Mouse (Mus musculus) urinary bladder, postnatal 10 days (tissue): ENCODE measurements around the gene Bcl11a.

Experiments
- DNase-seq: peaks from one replicate; pipeline ENCODE4 v3.0.0; 2022; ENCODE audit warnings: low spot score

Gene Bcl11a

DNA sequence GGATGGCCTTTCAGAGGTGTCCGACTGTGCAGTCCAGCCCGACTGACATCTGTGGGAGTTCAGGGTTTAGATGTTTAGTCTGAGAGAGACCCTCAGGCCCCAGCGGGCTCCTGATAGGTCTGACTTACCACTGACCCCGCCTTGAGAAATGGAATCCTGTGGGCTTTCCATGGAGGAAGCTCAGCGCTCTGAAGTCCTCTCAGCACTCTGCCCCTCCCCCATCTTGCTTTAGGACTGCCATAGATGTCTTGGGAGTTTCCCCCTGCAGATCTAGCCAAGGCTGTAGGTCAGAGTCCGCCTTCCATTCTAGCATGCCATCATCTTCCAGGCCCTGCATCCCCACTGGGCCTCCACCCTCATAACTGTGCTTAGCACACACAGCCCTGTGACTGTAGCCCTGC, 131.1 kb downstream of the Bcl11a start:
- DNase-seq: no peak

DNA sequence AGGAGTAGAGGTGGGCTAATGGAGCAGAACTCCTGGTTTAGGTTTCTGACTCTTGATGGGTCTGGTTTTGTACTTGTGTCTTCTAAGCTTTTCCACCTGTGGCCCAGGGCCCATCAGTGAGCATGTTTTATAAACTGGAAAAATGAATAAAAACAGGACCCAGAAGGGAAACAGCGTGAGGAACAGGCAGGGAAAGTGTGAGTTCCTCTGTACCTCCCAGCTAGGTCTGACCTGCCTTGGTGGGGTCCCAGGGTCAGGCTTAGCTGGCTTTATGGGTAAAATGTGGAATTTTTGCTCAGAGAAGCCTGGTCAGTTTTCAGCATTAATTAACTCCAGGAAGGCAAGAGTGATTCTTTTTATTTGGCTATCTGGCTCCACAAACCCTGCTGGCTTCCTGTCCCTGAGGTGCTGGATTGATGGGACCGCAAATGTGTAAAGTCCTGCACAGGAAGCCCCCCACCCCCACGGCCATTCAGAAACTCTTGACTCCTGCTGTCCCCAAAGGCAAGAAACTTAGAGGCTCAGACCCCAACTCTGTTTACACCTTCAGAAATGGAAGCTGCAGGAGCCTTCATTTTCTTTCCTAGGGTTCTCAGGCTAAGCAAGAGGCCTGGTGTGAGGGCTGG, 136.8 kb downstream of the Bcl11a start:
- DNase-seq: no peak

DNA sequence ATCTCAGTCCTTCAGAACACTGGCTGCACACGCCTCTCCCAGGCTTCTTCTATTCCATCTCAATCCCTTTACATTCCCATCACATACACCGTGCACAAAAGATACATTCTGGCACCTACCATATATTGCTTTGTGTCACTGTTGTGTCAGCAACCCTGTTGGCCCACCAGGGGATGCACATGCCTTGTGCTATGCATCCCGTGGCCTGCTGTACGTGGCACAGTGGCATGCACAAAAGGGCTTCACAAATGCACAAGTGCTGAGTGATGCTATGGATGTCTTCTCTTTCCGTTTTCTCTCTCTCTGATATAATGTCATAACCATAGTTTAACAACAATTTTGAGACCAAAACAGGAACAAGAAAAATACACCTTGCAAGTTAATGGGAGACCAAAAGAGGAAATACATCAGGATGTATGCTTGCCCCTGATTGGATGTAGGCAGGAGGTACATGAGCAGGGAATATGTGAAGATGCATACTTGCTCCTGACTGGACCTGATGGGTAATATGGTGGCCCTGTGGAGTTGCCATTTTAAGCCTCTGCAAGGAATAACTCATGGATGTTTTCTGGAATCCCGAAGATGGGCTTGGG, 140.0 kb downstream of the Bcl11a start:
- no peak for DNase-seq

DNA sequence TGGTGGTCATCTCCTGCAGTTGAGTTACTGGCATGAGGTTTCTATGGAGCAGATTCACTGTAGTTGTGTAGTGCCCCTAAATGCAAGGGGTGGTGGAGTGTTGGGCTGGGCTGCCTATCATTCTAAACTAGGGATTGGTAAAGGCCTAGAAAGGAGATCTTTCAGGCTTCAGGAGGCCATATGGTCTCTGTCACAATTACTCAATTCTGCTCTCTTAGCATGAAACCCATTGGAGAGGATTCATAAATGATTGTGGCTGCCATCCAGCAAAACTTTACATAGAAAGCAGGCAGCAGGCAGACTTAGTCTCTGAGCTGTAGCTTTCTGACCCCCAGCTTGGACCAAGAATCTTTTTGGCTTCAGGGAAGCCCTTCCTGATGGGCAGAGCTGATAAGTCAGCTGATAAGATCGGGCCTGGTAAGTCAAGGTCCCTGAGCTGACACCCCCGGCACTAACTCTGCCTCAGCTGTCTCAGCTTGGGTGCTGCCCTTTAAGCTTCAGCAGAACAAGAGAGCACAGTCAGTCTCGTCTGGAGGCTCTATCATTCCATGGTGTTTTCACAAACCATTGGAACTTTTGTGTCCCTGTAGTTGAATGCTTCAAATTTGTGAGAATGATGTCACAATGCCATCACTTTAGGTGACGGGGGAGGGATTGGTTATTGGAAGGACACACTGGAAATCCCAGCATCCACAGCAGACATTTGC, 143.9 kb downstream of the Bcl11a start:
- DNase-seq: no peak
